Mouse (Mus musculus): ENCODE measurements around the gene Prdm5. TPM values are rescaled to one million over a fixed set of nuclear protein-coding genes. Genes with fewer than 3 reads are reported as not detected.

Prdm5 gene
- polyA plus RNA-seq (2012; rRNA removed): 0.96 and 1.4 TPM in 2 replicates
- polyA plus RNA-seq (2014; fragmentation: Nextera tagmentation; extraction: Ambion mirVana): 1.1 and 1.3 TPM in 2 replicates

DNA sequence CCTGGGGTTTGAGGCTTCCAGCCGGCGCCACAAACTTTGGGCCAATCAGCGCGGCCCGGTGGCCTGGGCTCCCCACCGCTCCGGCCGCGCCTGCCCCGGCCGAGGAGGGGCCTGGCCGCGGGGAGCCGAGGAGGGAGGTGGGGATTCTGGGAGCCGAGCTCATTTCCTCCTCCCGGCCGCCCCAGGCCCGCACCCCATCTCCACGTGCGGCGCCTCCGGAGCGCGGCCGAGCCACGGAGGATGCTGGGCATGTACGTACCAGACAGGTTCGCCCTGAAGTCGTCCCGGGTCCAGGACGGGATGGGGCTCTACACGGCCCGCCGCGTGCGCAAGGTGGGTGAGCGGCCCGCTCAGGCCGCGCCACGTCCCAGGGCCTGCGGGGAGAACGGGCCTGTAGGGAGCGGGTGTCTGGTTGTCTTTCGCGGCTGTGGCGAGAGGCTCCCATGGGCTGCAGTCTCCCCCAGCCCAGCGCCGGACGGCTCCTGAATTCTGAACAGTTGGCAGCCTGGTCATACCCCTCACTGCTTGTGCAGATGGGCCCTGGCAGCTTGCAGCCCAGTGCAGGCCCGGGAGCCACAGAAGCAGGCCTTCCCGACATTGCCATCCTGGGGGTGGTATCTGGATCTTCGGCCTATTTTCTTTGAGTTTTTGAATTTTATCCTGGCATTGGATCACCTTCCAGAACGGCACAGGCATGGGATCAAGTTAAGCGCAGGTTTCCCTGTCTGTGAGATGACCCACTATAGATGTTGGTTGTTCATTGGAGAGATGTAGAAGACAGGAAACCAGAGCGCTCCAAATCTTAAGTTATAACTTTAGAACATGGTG lies at the start of gene Prdm5:
TSS of gene Prdm5 (plus strand) at position 128 of the 828 bp plus-strand sequence.
- Histone ChIP-seq H3K9me3 (ENCODE audit: control insufficient read depth, low read length) (no peaks in the 10 kb centered on the region), H3K27ac (no peak within 1 kb of the TSS), H3K4me1 (replicated peaks; ENCODE audit: control insufficient read depth in 2 of 2, insufficient read depth in 2 of 2, low read length in 1 of 2) (no peaks in the 10 kb centered on the region), H3K9ac (replicated peaks) (peak within 1 kb of the TSS; percentile 47), H3K4me3 (ENCODE audit: insufficient read depth in 1 of 2, low read depth in 2 of 2, low read length in 2 of 2) (peak within 1 kb of the TSS; percentile 52 to 53), H3K36me3 (replicated peaks; ENCODE audit: control insufficient read depth, insufficient read depth, low read depth) (no peaks in the 10 kb centered on the region), H3K4me2 (ENCODE audit: low read depth) (peak within 1 kb of the TSS; percentile 72), H3K27me3 (ENCODE audit: control insufficient read depth, insufficient read depth, low read length) (no peaks in the 10 kb centered on the region)
- DNase-seq (ENCODE audit: low read depth in 3 of 3, low spot score in 3 of 3): peak in 1 of 3 experiments; percentile 6
- TF ChIP-seq EP300 (IDR thresholded peaks at IDR 0.05; ENCODE audit: low read depth) (no peak), CTCF (IDR thresholded peaks at IDR 0.05; ENCODE audit: low read depth) (no peak)
- WGBS (ENCODE audit: insufficient replicate concordance): 5% methylated on average over 53 of the region's 56 CpGs
- ATAC-seq (ENCODE audit: insufficient read depth): peak; percentile 79

DNA sequence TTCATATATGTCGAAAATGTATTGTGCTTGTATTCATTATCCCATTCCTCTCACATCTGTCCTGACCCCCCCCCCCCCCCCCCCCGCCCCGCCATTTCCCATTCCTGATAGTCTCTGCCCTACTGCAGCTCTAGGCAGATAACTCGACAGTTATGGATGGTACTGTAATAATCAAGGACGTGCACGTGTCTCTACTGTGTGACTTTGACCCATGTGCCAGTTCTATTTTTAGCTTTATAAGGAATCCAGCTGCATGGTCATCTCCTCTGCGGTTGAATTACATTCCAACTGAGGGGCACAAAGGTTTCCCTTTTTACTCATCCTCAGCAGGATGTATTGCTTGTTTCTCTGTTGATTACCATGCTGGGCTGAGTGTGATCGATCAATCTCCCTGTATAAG lies 39.3 kb upstream of the Prdm5 start:
- TF ChIP-seq CTCF (IDR thresholded peaks at IDR 0.05; ENCODE audit: low read depth): no peak
- no peak for TF ChIP-seq EP300 (IDR thresholded peaks at IDR 0.05; ENCODE audit: low read depth)
- H3K27me3 ChIP-seq (ENCODE audit: control insufficient read depth, insufficient read depth, low read length): no peaks in the 10 kb centered on the region
- no peak overlapping the region for H3K4me3 ChIP-seq (ENCODE audit: insufficient read depth in 1 of 2, low read depth in 2 of 2, low read length in 2 of 2)
- no peak overlapping the region for H3K4me2 ChIP-seq (ENCODE audit: low read depth)
- ATAC-seq (ENCODE audit: insufficient read depth) (no peak), DNase-seq (ENCODE audit: low read depth in 3 of 3, low spot score in 3 of 3) (no peak)
- peaks cover 0 to 3% of the 10 kb centered on the region in 2 experiments; a peak in 2 of 4 replicates for H3K4me1 ChIP-seq (replicated peaks; ENCODE audit: control insufficient read depth in 2 of 2, insufficient read depth in 2 of 2, low read length in 1 of 2)
- no peak overlapping the region for H3K27ac ChIP-seq
- H3K9me3 ChIP-seq (ENCODE audit: control insufficient read depth, low read length): no peaks in the 10 kb centered on the region
- no peaks in the 10 kb centered on the region for H3K36me3 ChIP-seq (replicated peaks; ENCODE audit: control insufficient read depth, insufficient read depth, low read depth)
- WGBS (ENCODE audit: insufficient replicate concordance): 25% methylated on average over 8 of the region's 8 CpGs
- H3K9ac ChIP-seq (replicated peaks): no peak overlapping the region

DNA sequence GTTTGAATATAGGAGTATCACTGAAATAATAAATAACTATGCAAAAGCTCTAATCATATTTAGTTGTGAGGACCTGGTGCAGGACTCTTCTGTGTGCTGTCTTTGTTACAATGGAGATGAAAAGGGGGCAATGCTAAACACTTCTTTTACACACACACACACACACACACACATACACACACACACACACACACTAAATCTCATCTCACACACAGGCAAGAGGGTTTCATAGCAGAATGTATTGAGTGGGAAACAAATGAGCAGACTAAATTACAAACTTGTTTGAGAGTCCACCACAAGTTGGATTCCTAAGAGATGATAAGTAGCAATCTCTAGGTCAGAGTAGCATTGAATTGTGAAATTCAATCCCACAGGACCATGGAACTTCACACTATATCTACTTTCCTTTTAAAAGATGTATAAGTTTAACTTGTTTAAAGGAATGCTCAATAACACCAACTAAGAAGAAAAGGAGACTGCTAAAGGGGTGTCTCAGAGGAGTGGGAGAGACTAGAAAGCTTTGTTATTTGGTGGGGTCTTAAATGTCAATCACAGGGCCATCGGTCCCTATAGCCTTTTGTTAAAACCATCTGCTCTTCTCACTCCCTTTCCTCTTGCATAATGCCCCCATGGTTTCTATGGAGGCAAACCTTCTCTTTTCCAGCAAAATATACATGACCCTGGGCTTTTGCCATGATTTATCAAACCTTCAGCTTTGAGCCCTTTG lies 35.5 kb upstream of the Prdm5 start:
- ATAC-seq (ENCODE audit: insufficient read depth): no peak

DNA sequence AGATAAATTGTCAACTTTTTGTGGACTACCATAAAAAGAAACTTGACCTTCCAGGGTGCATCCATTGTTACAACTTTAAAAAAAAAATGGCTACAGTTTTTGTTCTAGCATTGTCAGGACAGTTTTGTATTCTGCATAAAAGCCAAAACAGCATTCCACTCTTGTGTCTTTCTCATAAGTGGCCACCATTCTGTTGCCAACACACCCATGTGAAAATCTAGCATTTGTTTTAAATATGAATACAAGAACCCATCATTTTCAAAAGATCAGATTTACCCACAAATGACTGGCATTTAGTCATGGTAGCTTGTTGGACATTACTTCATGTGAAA lies 35.0 kb upstream of the Prdm5 start:
- TF ChIP-seq EP300 (IDR thresholded peaks at IDR 0.05; ENCODE audit: low read depth) (no peak), CTCF (IDR thresholded peaks at IDR 0.05; ENCODE audit: low read depth) (no peak)
- H3K27me3 ChIP-seq (ENCODE audit: control insufficient read depth, insufficient read depth, low read length): no peaks in the 10 kb centered on the region

More for the DNA sequence above, 35.5 kb upstream of the Prdm5 start:
- no peaks in the 10 kb centered on the region for H3K9me3 ChIP-seq (ENCODE audit: control insufficient read depth, low read length)
- DNase-seq (ENCODE audit: low read depth in 3 of 3, low spot score in 3 of 3): no peak
- H3K36me3 ChIP-seq (replicated peaks; ENCODE audit: control insufficient read depth, insufficient read depth, low read depth): no peaks in the 10 kb centered on the region
- H3K27ac ChIP-seq: no peak overlapping the region
- H3K27me3 ChIP-seq (ENCODE audit: control insufficient read depth, insufficient read depth, low read length): no peaks in the 10 kb centered on the region
- no peak overlapping the region for H3K4me3 ChIP-seq (ENCODE audit: insufficient read depth in 1 of 2, low read depth in 2 of 2, low read length in 2 of 2)
- no peak overlapping the region for H3K9ac ChIP-seq (replicated peaks)
- WGBS (ENCODE audit: insufficient replicate concordance): 52% methylated on average over 1 of the region's 1 CpGs
- no peak overlapping the region for H3K4me2 ChIP-seq (ENCODE audit: low read depth)
- H3K4me1 ChIP-seq (replicated peaks; ENCODE audit: control insufficient read depth in 2 of 2, insufficient read depth in 2 of 2, low read length in 1 of 2): peaks cover 0 to 3% of the 10 kb centered on the region in 2 experiments; a peak in 2 of 4 replicates
- TF ChIP-seq EP300 (IDR thresholded peaks at IDR 0.05; ENCODE audit: low read depth) (no peak), CTCF (IDR thresholded peaks at IDR 0.05; ENCODE audit: low read depth) (no peak)

DNA sequence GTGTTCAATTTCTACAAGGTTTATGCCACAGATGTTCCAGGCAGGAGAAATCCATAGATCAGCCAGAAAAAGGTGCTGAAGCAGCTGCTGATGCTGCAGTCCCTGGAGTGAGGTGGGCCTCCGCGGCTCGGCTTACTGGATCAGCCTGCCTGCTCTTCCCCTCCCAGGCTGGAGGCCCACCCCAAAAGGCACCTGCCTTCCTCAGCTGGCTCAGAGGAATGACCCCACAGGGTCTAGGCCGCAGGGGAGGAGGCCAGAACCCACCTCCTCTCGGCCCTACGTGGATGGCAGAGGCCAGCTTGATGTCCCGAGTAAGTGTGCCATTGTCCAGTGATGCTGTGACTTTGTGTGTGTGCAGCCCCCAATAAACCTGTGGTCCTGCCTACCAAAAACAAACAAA lies 20.6 kb upstream of the Prdm5 start:
- TF ChIP-seq EP300 (IDR thresholded peaks at IDR 0.05; ENCODE audit: low read depth) (no peak), CTCF (IDR thresholded peaks at IDR 0.05; ENCODE audit: low read depth) (no peak)
- no peaks in the 10 kb centered on the region for H3K4me1 ChIP-seq (replicated peaks; ENCODE audit: control insufficient read depth in 2 of 2, insufficient read depth in 2 of 2, low read length in 1 of 2)
- DNase-seq (ENCODE audit: low read depth in 3 of 3, low spot score in 3 of 3): no peak
- no peaks in the 10 kb centered on the region for H3K9me3 ChIP-seq (ENCODE audit: control insufficient read depth, low read length)
- no peak overlapping the region for H3K4me3 ChIP-seq (ENCODE audit: insufficient read depth in 1 of 2, low read depth in 2 of 2, low read length in 2 of 2)
- no peaks in the 10 kb centered on the region for H3K27me3 ChIP-seq (ENCODE audit: control insufficient read depth, insufficient read depth, low read length)
- 53% methylated on average over 7 of the region's 7 CpGs for WGBS (ENCODE audit: insufficient replicate concordance)
- H3K9ac ChIP-seq (replicated peaks): no peak overlapping the region
- H3K4me2 ChIP-seq (ENCODE audit: low read depth): no peak overlapping the region
- no peak for ATAC-seq (ENCODE audit: insufficient read depth)
- H3K36me3 ChIP-seq (replicated peaks; ENCODE audit: control insufficient read depth, insufficient read depth, low read depth): no peaks in the 10 kb centered on the region
- no peak overlapping the region for H3K27ac ChIP-seq

More for the DNA sequence above, 35.0 kb upstream of the Prdm5 start:
- DNase-seq (ENCODE audit: low read depth in 3 of 3, low spot score in 3 of 3) (no peak), ATAC-seq (ENCODE audit: insufficient read depth) (no peak)
- H3K9me3 ChIP-seq (ENCODE audit: control insufficient read depth, low read length): no peaks in the 10 kb centered on the region
- H3K9ac ChIP-seq (replicated peaks): no peak overlapping the region
- no peak overlapping the region for H3K4me3 ChIP-seq (ENCODE audit: insufficient read depth in 1 of 2, low read depth in 2 of 2, low read length in 2 of 2)
- no peak overlapping the region for H3K4me2 ChIP-seq (ENCODE audit: low read depth)
- H3K36me3 ChIP-seq (replicated peaks; ENCODE audit: control insufficient read depth, insufficient read depth, low read depth): no peaks in the 10 kb centered on the region
- no peak overlapping the region for H3K27ac ChIP-seq
- peaks cover 0 to 3% of the 10 kb centered on the region in 2 experiments; a peak in 2 of 4 replicates for H3K4me1 ChIP-seq (replicated peaks; ENCODE audit: control insufficient read depth in 2 of 2, insufficient read depth in 2 of 2, low read length in 1 of 2)
